Mouse (Mus musculus): ENCODE data around the gene Gm10382.

Gene Gm10382

DNA sequence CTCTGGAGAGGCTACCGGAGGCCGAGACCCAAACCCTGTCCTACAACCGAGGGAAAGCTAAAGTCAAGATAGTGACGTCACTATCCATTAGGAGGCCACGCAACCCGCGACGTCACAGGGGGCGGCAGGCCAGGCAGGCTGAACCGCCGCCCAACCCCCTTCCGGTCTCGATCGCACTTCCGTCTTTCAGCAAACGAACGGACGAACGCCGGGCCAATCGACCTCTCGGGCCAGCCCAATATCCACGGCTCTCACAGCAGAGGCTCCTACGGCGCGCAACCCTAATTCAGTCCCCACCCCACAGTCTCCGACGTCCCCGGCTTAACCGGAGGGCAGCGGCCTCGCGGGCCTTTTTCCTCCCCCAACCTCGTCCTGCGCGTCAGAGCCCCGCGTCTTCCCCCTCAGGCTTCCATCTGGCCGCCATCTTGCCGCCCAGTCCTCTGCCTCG, at the start of gene Gm10382:
Gm10382 (plus strand) TSS at position 192 of the 448 bp plus-strand sequence.
- DNase-seq (ENCODE audit: low read depth) = peak; percentile 70

DNA sequence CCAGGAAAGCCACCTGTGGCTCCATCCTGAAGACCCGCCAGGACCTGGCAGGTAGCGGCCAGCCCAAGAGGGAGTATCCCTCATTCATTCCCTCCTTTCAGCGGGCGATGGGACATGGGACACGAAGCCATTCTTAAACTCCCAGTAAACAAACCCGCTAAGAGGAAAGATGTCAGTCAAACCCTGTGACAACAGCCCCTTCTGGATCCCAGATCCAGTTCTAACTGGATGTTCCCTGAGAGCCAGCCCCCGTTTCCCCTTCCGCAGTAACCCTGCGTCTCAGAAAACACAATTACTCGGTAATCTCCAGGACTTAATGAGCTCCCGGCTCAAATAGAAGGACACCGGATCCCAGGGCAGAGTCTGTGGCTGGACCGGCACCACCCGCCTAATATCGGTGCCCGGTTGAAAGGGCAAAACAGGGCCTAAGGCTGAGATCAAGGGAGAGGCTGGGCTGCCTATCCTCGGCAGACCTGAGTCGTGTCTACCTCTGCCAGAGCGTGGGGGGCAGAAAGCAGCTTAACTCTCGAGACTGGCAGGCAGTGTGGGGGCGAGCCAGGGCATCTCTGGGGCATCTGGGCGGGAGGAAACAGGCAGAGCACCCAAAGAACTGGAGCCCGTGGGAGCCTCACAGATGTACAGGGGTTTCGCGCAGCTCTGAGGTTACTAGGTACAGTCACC, 49.1 kb upstream of the Gm10382 start:
- DNase-seq (ENCODE audit: low read depth) = peak; percentile 21

DNA sequence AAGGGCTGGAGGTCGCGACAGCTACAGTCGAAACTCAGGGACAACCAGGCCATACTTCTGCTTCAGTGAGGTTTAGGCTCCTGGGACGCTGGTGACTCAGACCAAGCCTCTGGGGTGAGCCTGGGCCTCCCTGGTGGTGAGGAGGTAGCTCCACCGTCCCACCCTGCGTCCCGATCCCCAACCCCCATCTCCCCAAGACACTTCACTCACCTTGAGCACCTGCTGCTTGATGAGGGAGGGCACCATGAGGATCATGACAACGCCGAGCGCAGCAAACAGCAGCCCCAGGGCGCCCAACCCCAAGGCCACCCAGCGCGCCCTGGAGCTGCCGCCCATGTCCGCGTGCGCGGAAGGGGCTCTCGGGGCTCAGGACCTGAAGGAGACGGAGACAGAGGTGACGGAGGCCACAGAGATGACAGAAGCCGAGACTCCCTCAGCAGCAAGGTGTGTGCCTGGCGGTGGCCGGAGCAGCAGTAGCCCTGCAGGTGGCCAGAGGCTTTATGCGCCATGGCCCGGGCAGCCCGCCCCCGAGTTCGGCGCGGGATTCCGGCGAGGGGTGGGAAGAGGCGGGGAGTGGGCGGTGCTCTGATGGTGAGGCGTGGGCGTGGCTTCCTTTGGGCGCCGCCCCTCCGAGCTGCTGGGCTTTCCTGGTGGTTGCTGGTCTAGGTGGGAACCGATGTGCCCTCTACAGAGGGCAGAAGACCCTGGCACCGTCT, 48.4 kb upstream of the Gm10382 start, which contains the start of gene Scarb1:
Scarb1 (minus strand) TSS at position 548 of the 716 bp plus-strand sequence.
- DNase-seq (ENCODE audit: low read depth) = peak; percentile 73

DNA sequence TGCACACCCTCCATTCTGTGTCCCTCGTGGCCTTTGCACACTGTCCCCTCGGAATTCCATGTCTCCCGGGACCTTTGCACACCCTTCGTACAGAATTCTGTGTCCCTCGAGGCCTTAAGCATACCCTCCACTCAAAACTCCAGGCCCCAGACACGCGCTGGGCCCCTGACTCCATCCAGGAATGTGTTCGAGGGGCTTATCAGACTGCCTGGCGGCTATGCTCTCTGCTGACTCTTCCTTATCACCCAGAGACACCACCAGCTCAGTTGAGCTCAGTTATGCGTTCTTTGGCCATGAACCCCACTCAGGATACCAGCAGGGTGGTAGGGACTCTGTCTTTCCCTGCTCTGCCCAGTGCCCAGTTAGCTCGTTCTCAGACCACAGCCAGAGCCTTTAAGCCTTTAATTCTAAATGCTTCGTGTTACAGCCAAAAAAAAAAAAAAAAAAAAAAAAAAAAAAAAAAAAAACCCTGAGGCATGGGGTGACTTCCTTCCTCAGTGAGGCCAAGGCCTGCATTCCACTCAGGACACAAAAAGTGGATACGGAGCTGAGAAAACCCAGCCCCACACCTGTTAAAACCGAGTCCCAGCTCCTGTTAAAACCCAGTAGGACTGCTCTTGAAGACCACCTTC, 47.5 kb upstream of the Gm10382 start:
- DNase-seq (ENCODE audit: low read depth) = peak; percentile 46

DNA sequence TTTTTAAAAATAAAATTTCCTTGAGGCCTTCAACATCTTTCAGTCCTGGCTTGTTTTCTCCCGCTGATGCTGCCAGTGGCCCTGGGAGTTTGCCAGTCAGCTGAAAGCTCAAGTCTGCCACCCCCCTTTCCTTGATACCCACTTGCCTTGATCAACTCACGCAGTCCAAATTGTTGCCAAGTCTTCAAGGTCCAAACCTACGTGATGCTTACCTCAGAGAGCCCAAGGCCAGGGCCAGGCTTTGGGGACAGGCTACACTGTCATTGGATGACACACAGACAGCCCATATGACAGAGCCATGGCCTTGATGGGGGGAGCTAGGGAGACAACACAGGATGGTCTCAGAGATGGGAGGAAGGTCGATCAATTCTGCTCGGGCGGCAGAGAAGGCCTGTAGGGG, 44.8 kb upstream of the Gm10382 start:
- DNase-seq (ENCODE audit: low read depth) = no peak

DNA sequence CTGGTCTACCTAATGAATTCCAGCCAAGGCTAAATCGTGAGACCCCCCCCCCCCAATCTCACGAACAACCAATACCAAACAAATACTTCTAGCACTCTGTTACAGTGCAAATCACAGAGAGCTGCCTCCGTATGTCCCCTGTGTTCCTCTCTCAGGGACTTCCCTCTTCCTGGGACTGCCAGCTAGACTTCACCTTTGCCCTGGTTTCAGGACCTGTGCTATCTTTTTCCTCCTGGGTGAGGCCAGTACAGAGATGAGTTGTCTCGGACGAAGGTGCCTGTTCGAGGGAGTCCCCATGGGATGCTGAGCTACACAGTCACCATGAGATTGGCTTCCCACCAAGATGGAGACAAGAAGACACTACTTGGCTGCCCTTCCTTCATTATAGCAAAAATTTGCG, 41.1 kb upstream of the Gm10382 start:
- DNase-seq (ENCODE audit: low read depth) = no peak

DNA sequence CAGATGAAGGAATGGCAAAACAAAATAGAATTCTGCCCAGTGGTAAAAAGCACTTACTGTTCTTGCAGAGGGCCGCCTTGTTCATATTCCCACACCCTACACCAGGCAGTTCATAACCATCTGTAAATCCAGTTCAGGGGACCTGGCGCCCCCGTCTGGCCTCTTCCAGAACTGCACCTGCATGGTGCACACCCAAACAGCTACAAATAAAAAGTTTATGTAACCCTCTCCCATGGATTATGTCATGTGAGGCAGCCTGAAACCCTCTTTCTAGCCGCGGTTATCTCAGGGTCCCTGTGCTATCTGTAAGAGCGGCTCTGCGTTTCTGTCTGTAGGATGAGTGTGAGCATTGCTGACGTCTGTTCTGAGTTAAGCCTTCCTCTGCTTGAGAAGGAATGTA, 40.6 kb upstream of the Gm10382 start:
- DNase-seq (ENCODE audit: low read depth) = peak; percentile 63

DNA sequence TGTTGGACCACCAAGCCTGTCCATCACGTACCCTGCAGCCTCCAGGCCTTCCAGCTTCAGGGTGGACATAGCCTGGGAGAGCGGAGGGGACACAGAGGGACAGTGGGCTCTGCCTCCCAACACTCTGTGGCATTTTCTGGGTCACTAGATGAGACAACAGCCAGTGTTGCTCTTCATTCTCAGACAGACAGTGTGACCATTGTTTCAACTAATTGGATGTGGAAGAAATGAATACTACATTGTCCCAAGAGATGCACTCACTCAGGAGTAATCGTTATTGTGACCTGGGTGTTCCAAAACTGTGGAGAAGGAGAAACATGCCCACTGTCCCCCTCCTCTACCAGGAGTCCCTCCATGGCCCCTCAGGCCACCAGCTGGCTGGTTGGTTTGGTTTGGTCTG, 39.7 kb upstream of the Gm10382 start:
- DNase-seq (ENCODE audit: low read depth) = no peak

DNA sequence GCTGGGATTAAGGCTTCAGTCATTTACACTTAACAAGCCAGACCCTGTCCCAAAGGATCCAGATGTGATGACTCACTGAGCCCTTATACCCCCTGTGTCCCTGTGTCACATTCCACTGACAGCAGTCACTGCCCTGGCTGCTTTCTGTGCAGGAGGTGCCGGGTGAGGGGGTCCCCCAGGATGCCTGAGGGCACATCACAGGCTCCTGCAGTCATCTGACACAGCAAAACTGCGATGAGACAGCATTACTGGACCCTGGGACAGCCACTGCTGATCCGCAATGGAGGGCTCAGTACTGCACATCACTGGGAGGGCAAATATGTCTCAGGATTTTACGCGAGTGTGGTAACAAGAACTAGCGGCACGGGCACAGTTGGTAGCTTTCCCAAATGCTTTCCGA, 38.1 kb upstream of the Gm10382 start:
- no peak for DNase-seq (ENCODE audit: low read depth)

DNA sequence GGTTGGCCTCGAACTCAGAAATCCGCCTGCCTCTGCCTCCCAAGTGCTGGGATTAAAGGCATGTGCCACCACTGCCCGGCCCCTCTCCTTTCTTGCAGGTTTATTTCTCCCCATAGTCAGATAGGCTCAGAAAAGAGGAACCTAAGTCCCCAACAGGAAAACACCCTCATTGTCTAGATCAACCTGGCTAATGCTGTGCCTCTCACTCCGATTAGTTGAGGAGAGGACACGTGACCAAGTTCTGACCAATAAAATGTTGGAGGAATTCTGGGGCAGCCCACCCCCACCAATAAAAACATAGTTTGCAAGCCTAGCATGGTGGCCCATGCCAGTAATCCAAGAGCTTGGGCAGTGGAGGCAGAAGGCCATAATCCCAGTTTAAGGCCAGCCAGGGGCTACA, 37.2 kb upstream of the Gm10382 start:
- no peak for DNase-seq (ENCODE audit: low read depth)

DNA sequence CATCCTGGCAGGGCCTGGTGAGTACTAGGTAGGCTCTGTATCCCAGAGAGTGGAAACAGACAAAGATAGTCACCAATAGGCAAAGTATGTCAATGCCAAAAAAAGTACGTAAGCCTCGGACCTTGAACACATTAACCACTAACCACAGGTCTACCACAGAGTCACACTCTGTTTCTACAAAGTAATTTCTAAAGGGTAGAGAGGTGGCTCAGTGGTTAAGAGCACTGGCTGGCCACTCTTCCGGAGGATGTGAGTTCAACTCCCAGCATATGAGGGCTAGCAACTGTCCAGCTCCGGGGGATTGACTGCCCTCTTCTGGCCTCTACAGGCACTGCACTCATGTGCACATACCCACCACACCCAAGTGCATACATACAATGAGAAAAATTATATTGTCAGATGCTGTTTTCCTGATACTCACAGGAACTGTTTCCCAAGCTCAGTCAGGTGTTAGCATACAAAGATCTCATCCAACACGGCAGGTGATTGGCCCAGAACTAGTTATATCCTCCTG, 36.3 kb upstream of the Gm10382 start:
- no peak for DNase-seq (ENCODE audit: low read depth)

DNA sequence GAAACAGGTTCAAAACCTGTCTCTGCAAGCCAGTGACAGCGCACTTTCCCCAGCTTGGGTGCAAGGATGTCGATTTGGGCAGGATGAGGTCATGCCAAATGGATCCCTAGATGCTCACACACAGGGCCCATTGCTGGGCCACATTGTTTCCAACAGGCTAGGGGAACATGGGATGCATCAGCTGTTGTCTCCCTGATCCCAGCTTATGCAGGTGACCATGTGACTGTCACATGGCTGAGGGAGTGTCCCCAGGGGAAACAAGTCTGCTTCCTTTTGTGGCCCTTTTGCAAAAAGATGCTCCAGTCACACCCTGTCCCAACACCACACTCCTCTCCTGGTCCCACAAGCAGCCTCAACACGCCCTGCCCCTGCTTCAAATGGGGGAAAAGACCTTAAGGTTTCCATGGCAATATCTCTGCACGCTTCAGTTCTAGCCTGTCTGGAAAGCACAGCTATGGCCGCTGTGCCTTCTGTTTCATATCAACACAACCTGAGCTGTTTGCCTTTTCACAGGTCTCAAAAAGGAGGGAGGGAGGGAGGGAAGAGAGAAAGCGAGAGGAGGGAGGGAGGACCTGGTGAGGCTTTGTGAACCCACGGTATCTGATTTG, 34.1 kb upstream of the Gm10382 start:
- no peak for DNase-seq (ENCODE audit: low read depth)

DNA sequence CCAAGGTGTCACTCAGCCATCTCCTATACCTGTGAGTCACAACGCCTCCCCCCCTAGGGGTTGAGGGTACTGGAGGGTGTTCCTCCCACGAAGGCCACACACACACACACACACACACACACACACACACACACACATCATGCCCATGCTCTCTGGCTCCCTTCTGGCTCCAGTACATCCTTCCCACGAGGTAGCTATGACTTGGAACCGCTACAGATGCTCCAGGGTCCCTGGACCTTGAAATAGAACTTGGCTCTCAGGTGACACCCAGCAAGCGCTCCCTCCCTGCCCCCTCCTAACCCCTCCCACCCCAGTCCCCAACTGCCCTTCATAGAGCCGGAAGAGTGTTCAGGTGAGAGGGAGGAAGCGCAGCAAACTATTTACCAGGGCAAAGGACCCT, 33.5 kb upstream of the Gm10382 start:
- no peak for DNase-seq (ENCODE audit: low read depth)

DNA sequence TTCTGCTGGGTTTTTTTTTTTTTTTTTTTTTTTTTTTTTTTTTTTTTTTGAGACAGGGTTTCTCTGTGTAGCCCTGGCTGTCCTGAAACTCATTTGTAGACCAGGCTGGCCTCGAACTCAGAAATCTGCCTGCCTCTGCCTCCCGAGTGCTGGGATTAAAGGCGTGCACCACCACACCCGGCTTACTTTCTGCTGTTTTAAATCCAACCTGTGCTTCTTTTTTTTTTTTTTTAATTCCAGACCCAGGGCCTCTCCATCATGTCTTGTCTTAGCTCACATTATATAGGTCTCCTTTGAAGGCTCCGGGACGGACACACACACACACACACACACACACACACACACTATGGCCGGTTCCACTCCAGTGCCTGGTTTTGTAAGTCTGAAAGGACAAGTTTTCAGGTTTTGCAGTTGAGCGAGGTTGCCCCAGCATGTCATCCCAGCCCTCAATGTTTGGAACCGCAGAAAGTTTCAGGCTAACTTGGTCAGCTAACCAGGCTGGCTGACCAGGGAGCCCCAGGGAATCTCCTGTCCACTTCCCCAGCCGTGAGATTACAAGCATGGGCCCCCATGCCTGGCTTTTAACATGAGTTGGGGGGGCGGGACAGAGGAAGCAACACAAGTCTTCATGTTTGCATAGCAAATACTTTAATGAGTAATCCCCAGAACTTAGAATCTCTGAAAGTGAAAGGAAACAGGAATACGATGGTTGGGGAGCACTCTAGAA, 31.4 kb upstream of the Gm10382 start:
- DNase-seq (ENCODE audit: low read depth) = no peak

DNA sequence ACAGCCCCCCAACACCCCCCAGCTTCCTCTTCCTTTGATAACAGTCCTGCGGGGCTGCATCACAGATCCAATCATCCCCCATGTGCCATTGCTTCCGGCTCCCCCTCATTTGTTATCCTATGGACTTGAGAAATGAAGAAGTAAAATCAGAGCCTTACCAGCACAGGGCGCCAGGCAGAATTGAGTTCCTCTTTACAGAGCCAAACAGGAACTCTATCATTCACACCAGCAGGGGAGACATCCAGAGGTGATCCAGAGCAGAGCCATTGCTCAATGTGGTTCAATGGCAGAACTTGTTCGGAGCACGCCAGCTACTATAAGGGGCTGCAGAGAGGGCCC, 30.9 kb upstream of the Gm10382 start:
- no peak for DNase-seq (ENCODE audit: low read depth)

DNA sequence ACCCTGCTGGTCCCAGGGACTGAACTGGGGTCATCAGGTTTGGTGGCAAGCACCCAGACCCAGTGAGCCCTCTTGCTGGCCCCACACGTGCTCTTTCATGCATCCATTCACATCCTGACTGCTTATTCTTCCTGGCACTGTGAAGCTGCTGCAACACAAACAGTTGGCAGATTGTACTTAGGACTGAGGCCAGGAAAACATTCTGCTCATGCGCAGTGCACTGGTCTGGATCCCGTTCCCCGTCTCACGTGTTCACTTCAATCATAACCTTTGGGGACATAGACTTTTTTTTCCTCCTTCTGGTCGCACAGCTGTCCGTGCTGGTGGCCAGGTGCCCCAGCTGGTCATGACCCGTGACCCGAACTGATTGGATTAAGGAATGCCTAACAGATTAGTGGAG, 28.6 kb upstream of the Gm10382 start:
- DNase-seq (ENCODE audit: low read depth) = no peak

DNA sequence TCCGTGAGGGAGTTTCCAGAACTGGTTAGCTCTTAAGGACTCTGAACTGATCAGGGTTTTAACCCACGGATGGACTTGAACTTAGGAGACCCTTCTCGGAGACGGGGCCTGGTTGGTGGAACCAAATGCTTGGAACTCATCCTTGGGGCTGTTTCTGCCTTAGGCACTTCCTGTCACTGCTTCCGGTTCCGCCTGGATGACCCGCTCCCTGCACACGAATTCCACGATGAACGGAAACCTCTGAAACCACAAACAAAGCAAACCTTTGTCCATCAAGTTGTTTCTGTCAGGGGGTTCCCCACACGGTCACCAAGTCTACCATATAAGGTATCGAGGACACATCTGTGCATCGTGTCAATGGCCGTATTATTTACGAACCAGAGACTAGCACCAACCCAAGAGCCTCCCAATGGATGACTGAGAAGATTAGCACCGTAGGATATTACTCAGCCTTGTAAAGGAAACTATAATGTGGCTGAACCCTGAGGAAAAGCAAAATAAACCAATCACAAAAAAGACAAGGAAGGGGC, 28.1 kb upstream of the Gm10382 start:
- no peak for DNase-seq (ENCODE audit: low read depth)

DNA sequence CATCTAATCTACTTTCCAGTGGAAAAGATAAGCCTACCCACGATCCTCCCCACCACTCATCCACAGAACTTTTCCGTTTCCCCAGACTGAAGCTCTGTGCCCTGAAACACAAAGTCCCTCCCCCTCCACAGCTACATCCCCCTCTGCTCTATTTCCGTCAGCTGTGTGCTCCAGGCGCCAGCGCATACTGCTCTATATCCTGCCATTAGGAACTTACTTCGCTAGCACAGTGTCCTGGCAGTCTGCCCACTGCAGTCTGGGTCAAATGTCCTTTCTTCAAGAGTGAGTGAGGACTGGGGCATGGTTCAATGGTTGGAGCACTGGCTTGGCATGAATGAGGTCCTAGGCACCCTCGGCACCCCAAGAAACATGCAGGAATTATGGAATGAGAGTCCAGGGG, 25.2 kb upstream of the Gm10382 start:
- no peak for DNase-seq (ENCODE audit: low read depth)

DNA sequence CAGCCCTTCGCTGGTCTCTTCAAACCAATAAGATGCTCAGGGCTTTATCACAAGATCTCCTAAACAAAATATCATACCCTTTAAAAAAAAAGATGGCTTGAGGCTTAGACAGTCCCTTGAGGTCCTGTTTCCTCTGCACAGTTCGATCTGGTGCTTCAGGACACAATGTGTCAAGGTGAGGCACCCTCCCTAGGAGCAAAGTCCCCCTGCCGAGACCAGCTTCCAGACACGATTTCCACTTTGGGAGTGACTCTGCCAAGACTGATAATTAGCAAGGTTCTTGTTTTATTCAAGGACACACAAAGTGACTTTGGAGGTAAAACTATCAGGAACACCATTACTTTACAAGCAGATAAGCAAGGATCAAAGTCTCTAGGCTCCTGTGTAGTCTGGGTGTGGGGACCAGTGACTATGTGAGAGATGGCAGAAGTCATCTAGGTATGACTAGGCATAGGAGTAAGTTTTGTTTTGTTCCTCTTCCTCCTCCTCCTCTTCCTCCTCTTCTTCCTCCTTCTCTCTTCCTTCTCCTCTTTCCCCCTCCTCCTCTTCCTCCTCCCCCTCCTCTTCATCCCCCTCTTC, 24.2 kb upstream of the Gm10382 start:
- no peak for DNase-seq (ENCODE audit: low read depth)

DNA sequence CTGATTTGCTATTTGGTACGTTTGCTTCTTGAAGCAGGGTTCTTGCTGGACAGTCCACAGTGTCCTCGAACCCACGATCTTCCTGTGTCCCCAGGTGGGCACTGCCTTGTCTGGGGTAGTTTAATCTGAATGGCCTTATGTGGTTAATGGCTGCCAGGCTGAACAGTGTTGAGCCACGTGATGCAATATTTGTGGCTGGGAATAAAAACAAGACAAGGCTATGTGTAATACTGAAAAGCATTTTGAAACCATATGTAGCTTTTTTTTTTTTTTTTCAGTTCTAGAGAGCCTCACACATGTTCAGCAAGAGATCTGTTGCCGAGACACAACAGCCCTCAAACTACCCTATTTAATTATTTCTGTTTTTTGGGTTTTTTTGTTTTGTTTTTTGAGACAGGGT, 21.0 kb upstream of the Gm10382 start:
- no peak for DNase-seq (ENCODE audit: low read depth)

DNA sequence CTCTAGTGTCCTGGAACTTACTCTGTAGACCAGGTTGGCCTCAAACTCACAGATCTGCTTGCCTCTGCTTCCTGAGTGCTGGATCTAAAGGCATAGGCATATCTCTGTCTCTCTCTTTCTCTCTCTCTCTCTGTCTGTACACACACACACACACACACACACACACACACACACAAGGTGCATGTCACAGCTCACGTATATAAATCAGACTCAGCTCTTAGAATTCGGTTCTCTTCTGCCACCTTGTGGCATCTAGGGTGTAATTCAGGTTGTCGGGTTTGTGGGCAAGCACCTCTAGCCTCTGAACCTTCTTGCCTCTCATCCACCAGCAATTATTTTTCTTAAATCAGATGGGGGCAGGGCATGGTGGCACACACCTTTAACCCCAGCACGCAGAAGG, 20.6 kb upstream of the Gm10382 start:
- DNase-seq (ENCODE audit: low read depth) = no peak

Data from c-Kit-positive CD71-positive TER-119-negative erythroid progenitor cells, embryonic 14.5 days (primary cell).